Mouse (Mus musculus): ENCODE results near the gene Nfib. TPM values are rescaled to one million over a fixed set of nuclear protein-coding genes. Genes with fewer than 3 reads are reported as not detected.

Gene Nfib
- polyA plus RNA-seq, 2 experiments = 57.3 to 126 TPM

- Histone ChIP-seq H3K4me1 (ENCODE audit: control insufficient read depth, insufficient read depth, low read length) (peaks cover 46% of the 10 kb centered on the region), H3K4me2 (replicated peaks; ENCODE audit: low read depth, low read length, severe bottlenecking) (peak overlapping the region; percentile 96), H3K27me3 (ENCODE audit: control insufficient read depth, insufficient read depth, low read length) (no peaks in the 10 kb centered on the region), H3K36me3 (ENCODE audit: control insufficient read depth, insufficient read depth, low read length) (no peaks in the 10 kb centered on the region), H3K27ac (replicated peaks; ENCODE audit: low read depth, low read length) (peak overlapping the region; percentile 91), H3K9ac (ENCODE audit: low read depth, low read length, severe bottlenecking) (peak overlapping the region; percentile 67), H3K9me3 (ENCODE audit: control insufficient read depth, low read length) (no peaks in the 10 kb centered on the region), H3K4me3 (replicated peaks; ENCODE audit: low read length) (peak overlapping the region; percentile 44)
- no peak for TF ChIP-seq POLR2A (IDR thresholded peaks at IDR 0.05; ENCODE audit: borderline replicate concordance, extremely low read depth, insufficient read depth, insufficient read length)
- 3% methylated on average over 16 of the region's 16 CpGs for WGBS
- DNase-seq (ENCODE audit: low spot score) (peak; percentile 45), ATAC-seq (ENCODE audit: low FRiP score, low read depth) (no peak)
Measured at GRCm38 (mm10) chr4:82511001-82511513, 194.5 kb downstream of the Nfib start.

- Histone ChIP-seq H3K9ac (ENCODE audit: low read depth, low read length, severe bottlenecking) (peak overlapping the region; percentile 100), H3K27ac (replicated peaks; ENCODE audit: low read depth, low read length) (peak overlapping the region; percentile 100), H3K9me3 (ENCODE audit: control insufficient read depth, low read length) (no peaks in the 10 kb centered on the region), H3K36me3 (ENCODE audit: control insufficient read depth, insufficient read depth, low read length) (no peaks in the 10 kb centered on the region), H3K4me1 (ENCODE audit: control insufficient read depth, insufficient read depth, low read length) (peaks cover 46% of the 10 kb centered on the region), H3K4me3 (replicated peaks; ENCODE audit: low read length) (peak overlapping the region; percentile 99), H3K4me2 (replicated peaks; ENCODE audit: low read depth, low read length, severe bottlenecking) (peak overlapping the region; percentile 89), H3K27me3 (ENCODE audit: control insufficient read depth, insufficient read depth, low read length) (no peaks in the 10 kb centered on the region)
- TF ChIP-seq POLR2A (IDR thresholded peaks at IDR 0.05; ENCODE audit: borderline replicate concordance, extremely low read depth, insufficient read depth, insufficient read length) = no peak
- 18% methylated on average over 4 of the region's 4 CpGs for WGBS
- ATAC-seq (ENCODE audit: low FRiP score, low read depth) (no peak), DNase-seq (ENCODE audit: low spot score) (no peak)
Measured at GRCm38 (mm10) chr4:82509771-82510170, 195.8 kb downstream of the Nfib start.

- H3K9me3 ChIP-seq (ENCODE audit: control insufficient read depth, low read length) = no peaks in the 10 kb centered on the region
- peak overlapping the region; percentile 99 for H3K4me3 ChIP-seq (replicated peaks; ENCODE audit: low read length)
- peaks cover 46% of the 10 kb centered on the region for H3K4me1 ChIP-seq (ENCODE audit: control insufficient read depth, insufficient read depth, low read length)
- H3K27me3 ChIP-seq (ENCODE audit: control insufficient read depth, insufficient read depth, low read length) = no peaks in the 10 kb centered on the region
- WGBS = 22% methylated on average over 2 of the region's 2 CpGs
- ATAC-seq (ENCODE audit: low FRiP score, low read depth) (no peak), DNase-seq (ENCODE audit: low spot score) (no peak)
- H3K4me2 ChIP-seq (replicated peaks; ENCODE audit: low read depth, low read length, severe bottlenecking) = peak overlapping the region; percentile 89
- no peak for TF ChIP-seq POLR2A (IDR thresholded peaks at IDR 0.05; ENCODE audit: borderline replicate concordance, extremely low read depth, insufficient read depth, insufficient read length)
- H3K27ac ChIP-seq (replicated peaks; ENCODE audit: low read depth, low read length) = peak overlapping the region; percentile 100
- peak overlapping the region; percentile 100 for H3K9ac ChIP-seq (ENCODE audit: low read depth, low read length, severe bottlenecking)
- H3K36me3 ChIP-seq (ENCODE audit: control insufficient read depth, insufficient read depth, low read length) = no peaks in the 10 kb centered on the region
Measured at GRCm38 (mm10) chr4:82509166-82509767, 196.3 kb downstream of the Nfib start.

DNA sequence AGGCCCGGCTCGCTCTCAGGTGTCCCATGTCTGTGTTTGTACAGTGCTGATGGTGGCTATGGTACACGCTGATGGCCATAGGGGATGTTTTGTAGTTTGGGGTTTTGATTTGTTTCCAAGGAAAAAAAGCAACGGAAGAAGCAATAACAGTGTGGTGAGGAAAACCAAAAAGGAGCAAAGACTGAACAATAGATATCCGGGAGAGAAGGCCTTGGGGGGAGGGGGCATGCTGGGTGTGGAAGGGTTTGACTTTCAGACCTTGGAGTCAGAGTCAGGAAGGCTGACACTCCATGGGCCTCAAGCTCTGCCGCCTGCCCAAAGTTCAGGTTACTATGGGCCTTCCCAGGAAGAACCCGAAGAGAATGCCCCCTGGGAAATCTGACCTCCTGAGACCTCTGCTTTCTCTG is 197.3 kb downstream of the Nfib start:
- Histone ChIP-seq H3K9me3 (ENCODE audit: control insufficient read depth, low read length) (no peaks in the 10 kb centered on the region), H3K36me3 (ENCODE audit: control insufficient read depth, insufficient read depth, low read length) (no peaks in the 10 kb centered on the region), H3K27me3 (ENCODE audit: control insufficient read depth, insufficient read depth, low read length) (no peaks in the 10 kb centered on the region), H3K4me2 (replicated peaks; ENCODE audit: low read depth, low read length, severe bottlenecking) (peak overlapping the region; percentile 89), H3K27ac (replicated peaks; ENCODE audit: low read depth, low read length) (peak overlapping the region; percentile 100), H3K4me1 (ENCODE audit: control insufficient read depth, insufficient read depth, low read length) (peaks cover 46% of the 10 kb centered on the region), H3K4me3 (replicated peaks; ENCODE audit: low read length) (peak overlapping the region; percentile 99), H3K9ac (ENCODE audit: low read depth, low read length, severe bottlenecking) (peak overlapping the region; percentile 100)
- no peak for TF ChIP-seq POLR2A (IDR thresholded peaks at IDR 0.05; ENCODE audit: borderline replicate concordance, extremely low read depth, insufficient read depth, insufficient read length)
- 10% methylated on average over 7 of the region's 7 CpGs for WGBS
- DNase-seq (ENCODE audit: low spot score) (no peak), ATAC-seq (ENCODE audit: low FRiP score, low read depth) (no peak)

GRCm38 (mm10) chr4:82507541-82508280 is 197.8 kb downstream of the Nfib start:
- H3K9me3 ChIP-seq (ENCODE audit: control insufficient read depth, low read length) = no peaks in the 10 kb centered on the region
- 4% methylated on average over 15 of the region's 15 CpGs for WGBS
- H3K36me3 ChIP-seq (ENCODE audit: control insufficient read depth, insufficient read depth, low read length) = no peaks in the 10 kb centered on the region
- no peak for ATAC-seq (ENCODE audit: low FRiP score, low read depth)
- H3K9ac ChIP-seq (ENCODE audit: low read depth, low read length, severe bottlenecking) = peak overlapping the region; percentile 100
- peak overlapping the region; percentile 100 for H3K27ac ChIP-seq (replicated peaks; ENCODE audit: low read depth, low read length)
- H3K4me1 ChIP-seq (ENCODE audit: control insufficient read depth, insufficient read depth, low read length) = peaks cover 46% of the 10 kb centered on the region
- DNase-seq (ENCODE audit: low spot score) = peak; percentile 39
- peak overlapping the region; percentile 99 for H3K4me3 ChIP-seq (replicated peaks; ENCODE audit: low read length)
- H3K27me3 ChIP-seq (ENCODE audit: control insufficient read depth, insufficient read depth, low read length) = no peaks in the 10 kb centered on the region
- H3K4me2 ChIP-seq (replicated peaks; ENCODE audit: low read depth, low read length, severe bottlenecking) = peak overlapping the region; percentile 89
- no peak for TF ChIP-seq POLR2A (IDR thresholded peaks at IDR 0.05; ENCODE audit: borderline replicate concordance, extremely low read depth, insufficient read depth, insufficient read length)

Data from limb, embryonic 14.5 days (tissue).